Mouse (Mus musculus) thymus, adult 2 months (tissue): ENCODE data around the gene Wiz. TPM values are rescaled to one million over a fixed set of nuclear protein-coding genes. Genes with fewer than 3 reads are reported as not detected.
A peak's percentile ranks its signal among the peaks of the same experiment; 100 is the strongest.

ENCODE experiments used
- DNase-seq: peaks from one replicate; pipeline ENCODE4 v3.0.0; 2021
- H3K27ac ChIP-seq: fragments of 200-500 bp; 2 replicates; pipeline ENCODE4 v1.5.1; 2012; ENCODE audit warnings: low read length, control low read depth; ENCODE audit not compliant: control insufficient read depth, insufficient read depth
- H3K27me3 ChIP-seq: fragments of 200-500 bp; 2 replicates; pipeline ENCODE4 v1.6.1; 2012; ENCODE audit warnings: mild to moderate bottlenecking, low read length, moderate library complexity, mixed read lengths; ENCODE audit not compliant: control insufficient read depth, insufficient read depth
- H3K36me3 ChIP-seq: fragments of 200-500 bp; 2 replicates; pipeline ENCODE4 v1.6.1; 2012; ENCODE audit warnings: mild to moderate bottlenecking, low read length, moderate library complexity; ENCODE audit not compliant: control insufficient read depth, insufficient read depth
- H3K4me1 ChIP-seq: fragments of 200-500 bp; replicated peaks from 2 replicates; pipeline ENCODE4 v1.6.1; 2012; ENCODE audit warnings: low read length; ENCODE audit not compliant: control insufficient read depth, insufficient read depth
- H3K4me3 ChIP-seq: fragments of 200-500 bp; 2 replicates; pipeline ENCODE4 v1.5.1; 2012; ENCODE audit warnings: mild to moderate bottlenecking, low read length, control low read depth, moderate library complexity; ENCODE audit not compliant: control insufficient read depth, insufficient read depth
- CTCF ChIP-seq: fragments of 200-500 bp; IDR thresholded peaks from 2 replicates; pipeline ENCODE4 v1.5.1; 2012; ENCODE audit warnings: mild to moderate bottlenecking, control low read depth, low read length, moderate library complexity, borderline replicate concordance; ENCODE audit not compliant: control insufficient read depth, poor library complexity, insufficient read depth; ENCODE audit errors: extremely low read depth
- POLR2A ChIP-seq: fragments of 200-500 bp; IDR thresholded peaks from 2 replicates; pipeline ENCODE4 v1.6.1; 2012; ENCODE audit warnings: mild to moderate bottlenecking, low read length, control low read depth, moderate library complexity; ENCODE audit not compliant: control insufficient read depth, poor library complexity, insufficient read depth; ENCODE audit errors: extremely low read depth
- WGBS: fragments of 180-500 bp; shearing (Covaris S2); methylation state at CpG from one replicate; pipeline ENCODE4 v1.1.7; 2018; 5-methylcytosine and 5-hydroxymethylcytosine counted together
- polyA plus RNA-seq: library from polyadenylated mRNA; depleted of rRNA; stranded (reverse); fragments of >200 nt; gene quantifications from 2 replicates; pipeline ENCODE4 v1.2.3, GENCODE M21; 2012

Wiz gene
- polyA plus RNA-seq, 1 experiment = 57.1 TPM

DNA sequence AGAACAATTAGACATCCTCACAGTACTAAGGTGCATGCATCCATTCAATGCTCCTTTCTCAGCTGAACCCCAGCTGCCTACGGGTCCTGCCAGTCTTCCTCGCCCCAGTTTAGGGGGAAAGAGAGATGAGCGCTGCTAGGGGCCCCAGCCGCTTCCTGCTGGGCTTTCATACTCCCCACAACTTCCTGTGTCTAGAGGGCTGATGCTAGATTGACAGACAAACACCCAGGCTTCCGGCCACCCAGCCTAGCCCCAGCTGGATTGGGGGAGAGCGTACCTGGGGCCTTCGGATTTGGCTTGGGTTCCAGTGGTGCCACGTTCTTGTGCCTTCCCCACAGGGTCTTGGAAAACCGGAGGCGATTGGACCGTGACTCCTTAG lies 13.5 kb upstream of the Wiz start:
- H3K27ac ChIP-seq = peak overlapping the region; percentile 82
- TF ChIP-seq POLR2A = peak; percentile 60; the same call in 1 of the 2 replicates
- TF ChIP-seq CTCF = no peak
- DNase-seq = peak; percentile 88
- peak overlapping the region; percentile 65 for H3K4me3 ChIP-seq
- no peaks in the 10 kb centered on the region for H3K27me3 ChIP-seq
- WGBS = 2% methylated on average over 11 of the region's 11 CpGs
- H3K36me3 ChIP-seq = peaks cover 18% of the 10 kb centered on the region
- peaks cover 22% of the 10 kb centered on the region for H3K4me1 ChIP-seq

DNA sequence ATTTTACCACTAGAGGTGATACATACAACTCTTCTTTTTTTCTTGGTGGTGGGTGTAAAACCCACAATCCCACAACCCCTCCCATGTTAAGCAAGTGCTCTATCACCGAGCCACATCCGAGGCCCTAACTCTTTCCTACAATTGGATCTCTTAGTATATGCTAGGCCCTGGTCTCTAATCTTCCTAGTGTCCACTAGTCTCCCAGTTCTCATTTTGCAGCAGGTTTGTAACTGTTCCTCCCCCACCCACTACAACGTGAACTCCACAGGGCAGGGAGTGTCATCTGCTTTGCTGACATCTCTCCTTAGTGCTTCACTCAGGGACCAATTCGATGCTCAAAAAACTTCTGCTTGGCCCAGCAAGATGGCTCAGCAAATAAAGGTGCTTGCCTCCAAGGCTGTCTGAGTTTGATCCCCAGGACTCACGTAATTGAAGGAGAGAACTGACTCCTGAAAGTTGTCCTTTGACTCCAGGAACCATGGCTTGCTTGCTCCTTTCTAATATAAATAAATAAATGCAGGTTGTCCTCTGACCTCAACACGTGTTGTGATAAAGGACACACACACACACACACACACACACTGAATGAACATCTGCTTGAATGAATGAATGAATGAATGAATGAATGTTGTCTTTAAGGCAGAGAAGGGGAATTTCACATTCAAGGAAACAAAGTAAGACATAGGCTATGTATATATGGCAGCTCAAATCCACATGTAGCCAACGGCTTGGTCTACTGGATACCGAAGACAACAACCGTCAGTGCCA lies 13.0 kb upstream of the Wiz start:
- 5% methylated on average over 9 of the region's 9 CpGs for WGBS
- no peak for TF ChIP-seq CTCF
- TF ChIP-seq POLR2A = no peak
- H3K36me3 ChIP-seq = peaks cover 24% of the 10 kb centered on the region
- DNase-seq = no peak
- peaks cover 22% of the 10 kb centered on the region for H3K4me1 ChIP-seq
- H3K27ac ChIP-seq = peak overlapping the region; percentile 32
- H3K4me3 ChIP-seq = peak overlapping the region; percentile 65
- H3K27me3 ChIP-seq = no peaks in the 10 kb centered on the region

- no peak for TF ChIP-seq CTCF
- TF ChIP-seq POLR2A = no peak
- no peak for DNase-seq
- no peak overlapping the region for H3K27ac ChIP-seq
- H3K4me3 ChIP-seq = no peak overlapping the region
- peaks cover 9% of the 10 kb centered on the region for H3K4me1 ChIP-seq
- H3K36me3 ChIP-seq = peaks cover 83% of the 10 kb centered on the region
- no peaks in the 10 kb centered on the region for H3K27me3 ChIP-seq
- 93% methylated on average over 37 of the region's 37 CpGs for WGBS
These were observed 7.0 kb upstream of the Wiz start for GRCm38 (mm10) chr17:32396266-32396665.

- DNase-seq = no peak
These were observed 4.7 kb upstream of the Wiz start for GRCm38 (mm10) chr17:32393944-32394343.

DNA sequence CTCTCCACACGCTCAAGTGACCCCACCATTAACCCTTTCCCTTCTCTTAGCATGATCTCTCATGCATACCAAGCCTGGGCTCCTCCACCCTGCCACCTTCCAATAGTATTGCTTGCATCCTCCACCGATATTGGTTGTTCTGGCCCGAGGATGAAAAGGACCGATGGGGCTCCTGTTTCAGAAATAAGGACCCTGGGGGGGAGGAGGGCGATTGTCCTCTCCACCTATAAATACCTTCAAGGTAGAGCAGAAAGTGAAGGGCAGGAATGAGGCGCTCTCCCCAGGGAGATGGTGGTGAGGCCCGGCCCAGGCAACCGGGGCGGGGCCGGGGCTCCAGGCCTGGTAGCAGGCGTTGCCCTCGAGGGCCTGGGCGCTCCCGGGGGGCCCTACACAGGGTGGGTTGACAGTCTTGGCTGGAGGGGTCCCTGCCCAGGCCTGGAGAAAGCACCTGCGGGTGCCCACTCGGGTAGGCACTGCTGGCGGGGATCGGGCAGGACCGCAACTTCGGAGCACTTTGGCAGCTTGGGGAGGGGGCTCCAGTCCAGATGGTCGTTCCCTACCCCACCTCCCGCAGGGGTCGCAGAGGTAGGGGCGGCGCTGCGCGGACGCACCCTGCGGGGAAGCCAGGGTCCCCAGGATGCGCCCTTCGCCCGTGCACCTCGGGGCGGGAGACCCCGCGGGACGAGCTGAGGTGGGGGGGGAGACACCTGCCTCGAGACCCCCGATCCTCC lies 704 bp downstream of the Wiz start:
- WGBS = 6% methylated on average over 23 of the region's 39 CpGs
- Histone ChIP-seq H3K4me1 (peaks cover 11% of the 10 kb centered on the region), H3K36me3 (peaks cover 27% of the 10 kb centered on the region), H3K27ac (no peak overlapping the region), H3K27me3 (no peaks in the 10 kb centered on the region), H3K4me3 (peak overlapping the region; percentile 55)
- peak; percentile 77 for DNase-seq
- TF ChIP-seq CTCF (no peak), POLR2A (0 out of 2 replicates have a peak, but pooled peaks have one; percentile 5)

More at GRCm38 (mm10) chr17:32393944-32394343, 4.7 kb upstream of the Wiz start:
- H3K27ac ChIP-seq = no peak overlapping the region
- no peak overlapping the region for H3K4me3 ChIP-seq
- no peaks in the 10 kb centered on the region for H3K4me1 ChIP-seq
- no peaks in the 10 kb centered on the region for H3K27me3 ChIP-seq
- peaks cover 81% of the 10 kb centered on the region for H3K36me3 ChIP-seq
- TF ChIP-seq CTCF = no peak
- no peak for TF ChIP-seq POLR2A
- 96% methylated on average over 10 of the region's 10 CpGs for WGBS

GRCm38 (mm10) chr17:32387986-32388369 lies 1.3 kb downstream of the Wiz start:
- H3K36me3 ChIP-seq = peaks cover 21% of the 10 kb centered on the region
- H3K4me3 ChIP-seq = no peak overlapping the region

More at GRCm38 (mm10) chr17:32387986-32388369, 1.3 kb downstream of the Wiz start:
- DNase-seq = no peak
- Histone ChIP-seq H3K4me1 (peaks cover 11% of the 10 kb centered on the region), H3K27ac (no peak overlapping the region), H3K27me3 (no peaks in the 10 kb centered on the region)
- 88% methylated on average over 7 of the region's 7 CpGs for WGBS
- TF ChIP-seq CTCF (no peak), POLR2A (no peak)
